Mouse (Mus musculus) heart, postnatal 4 days (tissue): Measurements from ENCODE around the gene 1110008L16Rik. TPM values are rescaled to one million over a fixed set of nuclear protein-coding genes. Genes with fewer than 3 reads are reported as not detected.
A peak's percentile ranks its signal among the peaks of the same experiment; 100 is the strongest.
"Not testable (repeated sequence)": the region's sequence is repeated elsewhere in the genome, so short reads cannot be mapped to it uniquely, and the experiment has no call there.

ENCODE experiments used
- DNase-seq: peaks from one replicate; pipeline ENCODE4 v3.0.0; 2021
- total RNA-seq, 2 experiments: library from RNA; stranded (reverse); gene quantifications; 2 replicates each; pipeline ENCODE4 v1.2.3; 2021

1110008L16Rik gene
- 10 to 100 TPM; 10.7 to 11.1 TPM for total RNA-seq

DNA sequence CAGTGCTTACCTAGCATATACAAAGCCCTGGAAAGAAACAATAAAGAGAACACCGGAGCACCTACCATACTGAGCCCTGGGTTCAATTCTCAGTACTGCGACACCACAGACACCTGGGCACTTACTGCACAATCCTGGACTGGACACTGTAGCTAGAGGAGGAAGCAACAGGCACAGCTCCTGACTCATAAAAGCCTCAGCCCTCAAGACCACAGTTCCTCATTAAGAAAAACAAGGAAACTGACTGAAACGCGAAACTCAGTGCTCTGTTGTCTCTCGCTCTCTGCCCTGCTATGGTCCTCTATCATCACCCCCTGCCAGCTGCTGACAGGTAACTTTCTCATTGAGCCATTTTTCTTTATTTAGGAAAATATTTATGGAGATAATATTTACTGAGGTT is at the start of gene 1110008L16Rik:
Gene 1110008L16Rik (plus strand): TSS at position 242 of the 400 bp plus-strand sequence.
- DNase-seq, result no peak

DNA sequence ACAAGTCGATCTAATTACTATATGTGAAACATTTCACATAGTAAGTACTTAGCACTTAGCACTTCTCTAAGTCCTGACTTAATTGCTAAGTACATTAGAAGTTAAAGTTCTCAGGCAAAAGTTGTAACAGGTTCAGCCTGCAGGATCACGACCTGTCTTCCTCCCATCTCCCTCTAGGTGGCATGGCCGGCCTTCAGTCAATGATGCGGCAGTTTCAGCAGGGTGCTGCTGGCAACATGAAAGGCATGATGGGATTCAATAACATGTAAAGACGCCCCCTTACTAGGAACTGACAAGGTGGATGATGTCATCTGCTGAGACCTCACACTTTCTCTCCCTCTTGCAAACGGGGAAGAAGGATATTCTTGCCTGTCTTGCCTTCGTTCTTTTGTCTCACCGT is 37.4 kb upstream of the 1110008L16Rik start:
- DNase-seq, result not testable (repeated sequence)

DNA sequence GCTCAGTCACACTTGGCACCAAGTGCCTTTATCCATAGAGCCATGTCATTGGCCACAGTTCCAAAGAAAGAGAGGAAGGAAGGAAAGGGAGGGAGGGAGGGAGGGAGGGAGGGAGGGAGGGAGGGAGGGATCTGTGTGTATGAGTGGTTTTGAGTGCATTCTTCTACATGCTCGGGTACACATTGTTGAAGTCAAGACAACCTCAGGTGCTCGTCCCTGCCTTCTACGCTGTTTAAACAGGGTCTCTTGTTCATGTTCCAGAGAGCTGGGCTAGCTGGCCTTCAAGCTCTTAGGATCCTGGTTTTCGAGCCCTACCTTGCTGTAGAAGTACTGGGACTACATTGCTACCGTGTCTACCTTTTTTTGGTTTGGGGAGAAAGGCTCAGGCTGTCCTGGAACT is 36.0 kb upstream of the 1110008L16Rik start:
- not testable (repeated sequence) for DNase-seq

DNA sequence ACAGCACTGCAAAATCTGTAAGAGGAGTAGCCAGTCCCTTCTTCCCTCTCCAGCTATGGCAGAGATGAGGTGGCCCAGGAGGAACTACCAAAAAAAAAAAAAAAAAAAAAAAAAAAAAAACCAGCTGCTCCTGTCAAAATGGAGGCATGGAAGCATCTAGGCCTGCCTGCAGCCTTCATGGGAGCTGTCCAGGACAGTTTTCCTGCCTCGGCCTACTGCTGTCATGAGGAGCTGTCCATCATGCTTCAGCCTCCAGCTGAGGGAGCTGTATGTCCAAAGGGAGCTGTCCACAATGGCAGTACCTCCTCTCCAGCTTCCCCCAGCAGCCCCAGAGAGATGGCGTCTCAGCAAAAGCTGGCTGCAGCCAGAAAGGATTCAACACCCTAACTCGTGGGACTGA is 27.1 kb upstream of the 1110008L16Rik start:
- no peak for DNase-seq

DNA sequence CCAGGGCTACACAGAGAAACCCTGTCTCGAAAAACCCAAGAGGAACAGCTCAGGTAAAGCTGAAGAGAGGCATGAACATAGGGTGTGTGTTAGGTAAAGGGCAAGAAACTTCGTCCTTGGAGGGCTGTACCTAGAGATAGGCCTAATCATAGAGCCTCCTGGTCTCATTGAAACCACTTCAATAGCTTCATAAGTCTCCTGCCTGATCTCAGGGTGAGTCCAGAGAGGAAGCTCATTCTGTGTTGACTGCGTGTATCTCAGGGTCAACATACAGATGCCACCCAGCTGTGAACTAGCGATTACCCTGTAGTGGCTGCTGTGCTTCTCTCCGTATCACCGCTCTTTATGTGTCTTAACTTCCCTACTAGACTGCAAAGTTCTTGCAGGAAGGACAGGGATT is 21.8 kb upstream of the 1110008L16Rik start:
- DNase-seq, result not testable (repeated sequence)

DNA sequence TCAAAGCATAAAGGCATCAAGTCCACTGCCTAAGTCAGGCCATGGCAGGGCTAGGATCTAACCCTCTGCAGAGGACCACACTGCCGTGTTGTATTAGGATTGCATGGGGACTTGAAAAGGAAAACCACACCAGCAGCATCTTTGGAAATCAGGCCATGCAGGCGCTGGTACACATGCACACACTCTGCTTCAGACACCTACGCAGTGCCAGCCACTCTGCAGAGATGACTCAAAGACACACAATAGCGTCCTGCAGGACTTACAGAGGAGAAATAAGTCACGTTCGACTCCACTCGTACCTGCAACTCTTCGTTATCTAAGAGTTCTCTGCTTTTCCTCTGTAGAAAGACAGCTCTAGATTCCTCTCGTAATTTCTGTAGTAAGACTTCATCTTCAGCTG is 1.3 kb upstream of the 1110008L16Rik start:
- no peak for DNase-seq

DNA sequence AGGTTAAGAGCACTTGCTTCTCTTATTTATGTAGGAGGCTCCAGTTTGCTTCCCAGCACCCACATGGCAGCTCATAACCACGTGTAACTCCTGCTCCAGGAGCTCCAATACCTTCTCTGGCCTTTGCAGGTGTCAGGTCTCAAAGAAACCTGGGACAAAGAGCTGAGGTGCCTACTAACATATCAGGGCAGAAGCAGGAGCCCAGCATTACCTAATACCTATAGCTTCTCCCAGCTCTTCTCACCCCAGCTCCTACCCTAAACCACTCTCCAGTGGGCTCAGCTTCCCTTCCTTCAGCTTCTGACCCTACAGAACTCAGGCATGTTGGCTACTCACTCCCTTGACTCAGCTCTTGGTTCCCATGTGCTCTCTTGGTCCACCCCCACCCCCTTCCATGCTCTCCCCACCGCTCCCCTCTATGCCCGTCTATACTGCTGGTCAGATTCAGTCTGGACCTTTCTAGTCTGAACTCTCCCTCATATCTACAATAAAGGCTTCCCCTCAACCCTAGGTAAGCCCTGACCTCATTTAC is 1.5 kb downstream of the 1110008L16Rik start:
- DNase-seq, result no peak

DNA sequence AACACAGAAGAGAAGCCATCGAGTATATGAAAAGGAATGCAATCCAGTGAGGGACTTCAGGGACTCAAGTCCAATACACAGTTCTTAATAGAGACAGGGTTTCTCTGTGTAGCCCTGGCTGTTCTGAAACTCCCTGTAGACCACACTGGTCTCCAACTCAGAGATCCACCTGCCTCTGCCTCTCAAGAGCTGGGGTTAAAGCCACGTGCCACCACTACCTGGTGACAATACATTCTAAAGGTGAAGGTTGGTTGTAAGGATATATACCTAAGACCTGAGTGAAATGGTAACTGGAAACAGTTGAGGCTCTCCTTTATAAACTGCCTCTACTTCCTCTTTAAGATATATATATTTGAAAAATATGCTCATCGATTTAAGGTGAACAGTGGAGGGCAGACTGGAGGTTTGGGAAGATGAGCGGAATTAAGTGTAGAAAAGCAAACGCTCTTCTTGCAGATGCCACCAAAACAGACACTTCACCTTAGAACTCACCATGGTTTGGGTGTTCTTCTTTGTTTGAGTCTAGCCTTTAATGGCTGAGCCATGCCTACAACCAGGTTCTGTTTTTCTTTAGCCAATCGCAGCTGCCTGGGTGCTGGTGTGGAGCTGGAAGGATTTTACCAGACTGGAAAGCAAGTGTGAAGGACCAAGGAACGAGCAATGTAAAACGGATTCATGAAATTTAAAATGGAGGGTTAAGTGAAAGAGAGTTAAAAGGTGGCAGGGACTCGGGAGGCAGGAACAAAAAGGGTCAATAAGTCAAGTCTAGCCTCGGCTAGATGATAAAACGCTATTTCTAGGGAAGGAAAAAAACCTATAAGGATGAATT is 2.3 kb downstream of the 1110008L16Rik start:
- DNase-seq, result no peak

DNA sequence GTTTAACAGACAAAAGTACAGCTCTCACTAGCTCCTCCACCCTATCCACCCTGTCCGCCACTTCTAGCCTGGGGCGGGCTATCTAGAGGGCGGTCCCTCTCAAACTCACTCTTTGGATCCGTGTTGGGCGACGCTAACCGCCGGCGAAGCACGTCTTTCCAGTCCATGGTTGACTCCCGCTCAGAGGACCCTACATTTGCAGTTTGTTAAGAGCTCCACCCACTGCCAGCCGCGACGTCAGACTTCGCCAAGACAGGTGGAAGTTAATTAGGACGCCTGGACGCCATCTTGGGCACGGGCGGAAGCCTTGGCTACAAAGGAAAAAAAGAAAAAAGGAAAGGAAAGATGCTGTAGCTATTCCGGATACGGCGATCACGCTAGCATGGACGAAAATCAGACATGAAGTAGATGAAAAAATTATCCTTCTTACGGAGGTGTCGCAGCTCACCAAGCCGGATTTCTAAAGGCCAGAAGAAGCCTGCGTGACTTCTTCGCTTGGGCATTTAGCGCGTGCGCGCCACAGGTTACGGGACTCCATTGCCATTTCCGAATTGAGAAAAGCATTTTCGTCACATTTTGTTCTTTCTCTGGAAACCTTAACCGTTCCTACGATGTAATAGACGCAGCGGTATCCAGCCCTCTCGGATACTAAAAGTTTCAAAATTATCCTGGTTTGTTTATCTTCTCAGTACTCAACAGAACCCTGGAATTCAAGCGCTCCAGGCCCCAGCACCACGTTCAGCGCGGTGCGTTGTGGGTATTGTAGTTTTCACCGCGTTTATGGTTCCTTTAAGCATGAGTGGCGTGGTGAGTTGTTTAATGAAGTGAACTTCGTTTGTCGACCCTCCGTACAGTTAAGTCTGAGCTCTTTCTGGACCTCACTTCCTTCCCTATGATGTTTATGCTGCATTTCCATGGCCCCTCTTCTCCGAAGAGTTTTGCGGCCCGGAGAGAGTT is 3.4 kb downstream of the 1110008L16Rik start, which contains the start of gene Ppp2r3c:
Gene Ppp2r3c (minus strand): TSS at position 514 of the 957 bp plus-strand sequence.
- peak; percentile 91 for DNase-seq

DNA sequence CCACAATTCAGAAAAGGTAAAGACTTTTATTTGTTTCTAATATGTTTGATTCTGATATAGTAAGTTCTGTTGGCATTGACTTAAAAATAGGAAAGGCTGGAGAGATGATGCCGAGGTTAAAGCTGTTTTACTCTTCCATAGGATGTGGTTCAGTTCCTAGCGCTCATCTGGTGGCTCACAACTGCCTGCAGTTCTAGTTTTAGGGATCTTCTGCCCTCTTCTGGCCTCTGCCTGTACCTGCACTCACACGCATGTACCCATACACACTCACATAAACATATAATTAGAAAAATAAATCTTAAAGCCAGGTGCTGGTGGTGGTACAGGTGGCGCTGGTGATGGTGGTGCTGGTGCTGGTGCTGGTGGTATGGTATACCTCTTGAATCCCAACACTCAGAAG is 7.0 kb downstream of the 1110008L16Rik start:
- no peak for DNase-seq

DNA sequence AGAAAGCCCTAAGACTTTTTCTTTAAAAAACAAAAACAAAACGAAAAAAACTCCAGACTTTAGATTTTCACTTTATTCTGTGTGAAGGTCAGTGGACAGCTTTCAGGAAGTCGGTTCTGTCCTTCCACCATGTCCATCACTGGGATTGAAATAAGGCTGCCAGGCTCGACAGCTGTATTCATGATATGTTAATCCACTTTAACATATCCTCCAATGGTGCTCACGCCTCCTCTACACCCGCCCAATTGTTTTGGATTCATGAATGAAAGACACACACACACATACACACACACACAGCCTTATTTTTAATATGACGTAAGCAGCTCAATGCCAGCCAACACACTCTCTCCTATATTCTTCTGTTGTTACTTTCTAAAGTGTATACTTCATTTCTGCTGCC is 8.2 kb downstream of the 1110008L16Rik start:
- DNase-seq, result no peak

DNA sequence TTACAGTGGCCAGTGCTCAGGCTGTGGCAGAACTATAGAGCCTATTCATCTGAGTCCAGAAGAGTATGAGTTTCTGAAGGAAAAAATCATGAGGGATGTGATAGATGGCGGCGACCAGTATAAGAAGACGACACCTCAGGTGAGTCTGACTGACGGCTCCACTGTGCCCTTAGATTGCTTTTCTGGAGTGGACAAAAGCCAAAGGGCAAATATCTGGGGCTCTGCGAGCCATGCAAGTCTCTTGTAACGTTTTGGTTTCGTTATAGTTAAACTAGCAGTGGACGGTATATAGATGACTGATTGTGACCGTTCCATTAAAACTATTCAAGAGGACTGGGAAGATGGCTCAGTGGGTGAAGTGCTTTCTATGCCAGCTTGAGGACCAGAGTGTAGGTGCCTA is 9.4 kb downstream of the 1110008L16Rik start:
- DNase-seq, result no peak

DNA sequence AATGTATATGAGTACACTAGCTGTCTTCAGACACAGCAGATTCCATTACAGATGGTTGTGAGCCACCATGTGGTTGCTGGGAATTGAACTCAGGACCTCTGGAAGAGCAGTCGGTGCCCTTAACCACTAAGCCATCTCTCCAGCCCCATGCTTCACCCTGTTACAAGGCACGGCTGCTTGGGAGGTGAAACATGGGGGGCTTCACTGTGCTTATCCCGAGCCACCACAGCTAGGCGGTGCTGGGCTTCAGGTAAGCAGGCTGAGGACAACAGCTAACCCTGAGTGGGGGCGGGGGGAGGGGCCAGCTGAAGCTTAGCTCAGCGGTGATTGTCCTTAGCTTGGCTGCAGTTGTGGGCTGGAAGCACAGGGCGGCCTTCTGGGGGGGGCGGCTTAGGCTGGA is 10.1 kb downstream of the 1110008L16Rik start:
- DNase-seq, result no peak

DNA sequence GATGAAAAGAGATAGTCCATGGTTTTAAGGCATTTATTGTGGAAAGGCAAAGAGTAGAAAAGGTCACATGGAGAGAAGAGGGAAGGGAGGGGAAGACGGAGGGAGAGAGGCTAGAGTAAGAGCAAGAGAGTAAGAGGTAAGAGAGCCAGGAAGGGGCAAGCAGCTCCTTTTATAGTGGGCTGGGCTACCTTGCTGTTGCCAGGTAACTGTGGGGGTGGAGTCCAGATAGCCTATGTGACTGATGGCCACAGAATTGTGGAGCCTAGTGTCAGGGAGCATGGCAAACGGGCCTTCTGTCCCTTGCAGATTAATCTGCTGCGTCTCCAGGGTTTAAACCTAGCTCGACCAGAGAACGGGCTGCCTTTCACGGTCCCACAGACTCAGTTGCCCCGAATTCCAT is 12.5 kb downstream of the 1110008L16Rik start:
- DNase-seq, result no peak

DNA sequence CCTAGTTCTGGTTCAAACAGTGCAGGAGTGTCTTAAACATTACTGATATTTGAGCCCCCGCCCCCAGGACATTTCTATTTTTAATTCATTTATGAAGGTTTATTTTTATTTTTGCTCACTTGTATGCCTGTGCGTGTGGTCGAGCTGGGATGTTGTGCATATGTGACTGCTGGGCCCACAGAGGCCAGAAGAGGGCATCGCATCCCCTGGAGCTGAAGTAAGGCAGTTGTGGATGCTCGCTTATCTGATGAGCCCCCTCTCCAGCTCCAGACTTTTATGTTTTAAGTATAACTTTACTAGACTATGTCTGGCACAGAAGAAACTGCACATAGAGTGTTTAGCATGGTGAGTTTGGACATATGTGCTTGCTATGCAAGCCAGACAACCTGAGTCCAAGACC is 14.5 kb downstream of the 1110008L16Rik start:
- DNase-seq, result no peak

DNA sequence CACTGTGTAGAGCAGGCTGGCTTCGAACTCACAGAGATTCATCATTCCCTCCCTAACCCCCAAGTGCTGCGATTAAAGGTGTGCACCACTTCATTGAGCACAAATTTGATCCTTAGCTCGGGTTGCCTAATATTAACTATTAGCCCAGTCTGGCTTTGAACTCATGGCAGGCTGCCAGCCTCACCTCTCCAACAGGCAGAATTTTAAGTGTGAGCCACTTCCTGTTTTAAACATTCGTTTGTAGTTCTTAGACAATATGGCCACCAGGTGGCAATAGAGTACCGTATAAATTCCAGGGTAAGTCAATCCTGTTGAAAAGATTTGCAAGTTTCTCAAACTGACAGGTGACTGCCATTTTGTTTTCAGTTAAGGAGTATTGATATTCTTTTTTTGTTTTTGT is 15.8 kb downstream of the 1110008L16Rik start:
- DNase-seq, result peak; percentile 86

DNA sequence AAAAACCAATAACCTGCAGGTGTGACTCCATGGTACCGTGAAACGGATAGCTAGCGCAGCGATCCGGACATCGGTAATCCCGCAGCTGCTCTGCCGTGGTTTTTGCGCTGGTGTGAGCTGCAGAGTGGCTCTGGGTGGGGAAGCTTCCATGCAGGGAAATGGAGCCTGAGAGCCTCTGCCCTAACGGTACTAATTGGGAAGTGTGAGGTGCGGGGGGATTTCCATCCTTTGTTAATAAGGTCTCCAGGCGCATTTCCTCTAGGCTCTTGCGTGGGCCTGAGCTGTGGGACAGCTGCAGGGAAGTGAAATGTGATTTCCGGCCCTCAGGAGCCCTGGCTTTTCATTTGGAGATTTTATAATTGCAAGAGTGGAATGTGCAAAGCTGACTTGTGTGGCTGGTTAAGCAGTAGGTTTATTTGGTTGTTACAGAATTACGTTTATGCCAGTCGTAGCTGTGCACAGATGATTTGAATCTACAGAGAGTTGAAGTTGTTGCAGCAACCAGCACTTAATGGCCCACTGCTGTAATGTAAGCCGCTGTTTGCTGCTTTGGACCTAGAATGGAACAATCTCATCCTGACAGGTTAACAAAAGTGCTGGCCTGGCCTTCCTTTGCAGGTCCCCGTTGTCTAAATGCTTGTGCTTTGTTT is 22.4 kb downstream of the 1110008L16Rik start:
- DNase-seq, result peak; percentile 29

DNA sequence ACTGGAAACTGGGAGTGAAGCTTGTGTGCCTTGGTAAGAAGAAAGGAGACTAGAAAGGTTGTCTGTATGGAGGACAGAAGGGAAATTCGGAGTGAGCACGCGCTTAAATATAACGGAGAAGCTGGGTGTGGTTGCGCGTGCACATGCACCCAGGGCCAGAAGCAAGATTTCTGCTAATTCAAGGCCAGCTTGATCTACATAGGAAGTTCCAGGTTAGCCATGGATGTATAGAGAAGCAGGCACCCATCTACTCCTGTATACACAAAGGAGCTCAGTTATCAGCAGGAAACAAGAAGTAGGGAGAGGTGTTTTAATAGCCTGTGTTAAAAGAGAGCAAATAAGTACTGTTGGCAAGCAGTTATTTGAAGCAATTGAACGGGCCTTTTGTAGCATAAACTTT is 26.3 kb downstream of the 1110008L16Rik start:
- DNase-seq, result no peak

DNA sequence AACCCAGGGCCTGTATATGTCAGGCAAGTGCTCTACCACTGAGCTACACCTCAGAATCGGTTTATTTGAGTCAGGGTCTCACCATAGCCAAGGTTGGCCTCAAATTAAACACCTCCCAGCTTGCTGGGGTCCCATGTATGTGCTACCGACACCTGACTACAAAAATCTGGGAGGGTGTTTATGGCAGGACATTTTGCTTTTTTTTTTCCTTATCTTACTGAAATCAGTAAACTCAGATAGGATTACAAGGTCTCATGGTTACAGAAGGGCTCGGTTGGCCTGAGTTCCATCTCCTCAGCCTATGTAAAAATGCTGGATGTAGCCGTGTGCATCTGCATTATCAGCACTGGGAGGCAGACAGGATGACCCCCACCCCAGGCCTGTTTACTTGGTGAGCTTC is 29.4 kb downstream of the 1110008L16Rik start:
- no peak for DNase-seq

DNA sequence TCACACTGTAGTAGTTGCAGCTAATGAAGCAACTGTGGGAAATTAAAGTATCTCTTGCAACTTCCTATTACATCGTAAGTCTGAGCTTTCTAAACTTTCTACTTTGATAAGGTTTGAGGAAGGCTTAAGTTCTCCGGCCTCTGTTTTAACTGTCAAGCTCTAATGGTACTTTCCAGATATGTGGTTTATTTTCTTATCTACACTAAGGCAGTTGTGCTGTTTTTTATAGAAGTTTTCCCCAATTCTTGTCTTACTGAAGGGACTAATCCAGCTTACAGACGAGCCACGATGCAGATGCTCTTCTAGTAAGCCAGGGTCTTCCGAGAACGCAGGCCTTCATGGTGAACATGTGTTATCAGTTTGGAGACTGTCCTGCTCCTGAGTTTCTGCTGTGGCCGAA is 30.0 kb downstream of the 1110008L16Rik start:
- no peak for DNase-seq

DNA sequence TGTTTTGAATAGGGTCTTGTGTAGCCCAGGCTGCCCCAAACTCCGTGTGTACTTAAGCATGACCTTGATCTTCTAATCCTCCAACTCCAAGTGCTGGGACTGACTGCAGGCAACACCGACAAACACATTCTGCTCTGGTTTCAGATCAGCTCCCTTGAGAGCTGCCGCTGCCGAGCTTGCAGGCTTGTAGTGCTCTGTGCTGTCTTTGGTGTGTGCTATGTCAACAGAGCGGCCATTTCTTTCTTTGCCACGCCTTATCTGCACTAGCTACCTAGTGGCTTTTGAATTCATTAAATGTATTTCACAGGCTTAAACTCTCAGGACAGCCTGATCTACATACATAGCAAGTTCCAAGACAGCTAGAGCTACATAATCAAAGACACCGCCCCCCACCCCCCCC is 34.3 kb downstream of the 1110008L16Rik start:
- no peak for DNase-seq

DNA sequence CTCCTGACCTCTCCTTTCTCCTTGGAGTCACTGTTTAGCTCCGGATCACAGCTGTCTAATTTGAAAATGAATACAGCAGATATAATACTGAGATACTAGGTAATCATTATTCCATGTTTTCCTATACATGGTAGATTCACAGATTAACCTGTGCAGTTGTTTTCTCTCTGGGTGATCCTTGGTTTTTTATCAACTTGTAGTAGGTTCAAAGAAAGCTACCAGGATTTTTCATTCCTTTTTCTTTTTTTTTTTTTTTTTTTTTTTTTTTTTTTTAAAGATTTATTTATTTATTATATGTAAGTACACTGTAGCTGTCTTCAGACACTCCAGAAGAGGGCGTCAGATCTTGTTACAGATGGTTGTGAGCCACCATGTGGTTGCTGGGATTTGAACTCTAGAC is 39.1 kb downstream of the 1110008L16Rik start:
- DNase-seq, result not testable (repeated sequence)
